Mouse (Mus musculus): ENCODE measurements around the gene Vwa8. TPM values are rescaled to one million over a fixed set of nuclear protein-coding genes. Genes with fewer than 3 reads are reported as not detected.

The Vwa8 gene
- total and polyA plus RNA-seq, 3 experiments = 12.4 to 17.5 (median 15.9) TPM

DNA sequence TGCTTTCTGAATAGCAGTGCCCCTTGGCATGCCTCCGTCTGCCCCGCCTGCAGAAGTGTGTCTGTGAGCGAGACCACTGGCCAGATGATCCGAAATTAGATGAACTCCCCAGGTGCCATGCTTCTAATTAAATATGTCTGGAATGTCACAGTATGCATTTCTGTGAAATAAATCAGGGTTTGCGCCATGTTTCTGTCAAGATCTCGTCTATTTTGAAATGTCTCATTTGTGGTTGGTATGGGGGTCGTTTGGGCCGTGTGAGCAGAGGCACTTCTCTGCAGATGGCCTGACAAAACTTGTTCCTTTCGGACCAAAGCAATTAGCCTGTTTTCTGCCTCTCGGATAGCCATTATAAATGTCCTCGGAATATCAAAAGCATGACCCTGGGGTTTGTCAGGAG, 306.1 kb downstream of the Vwa8 start:
- no peak overlapping the region for H3K4me3 ChIP-seq (replicated peaks in 1 of 3; ENCODE audit: low read depth in 2 of 3, low read length in 2 of 3, poor library complexity in 1 of 3)
- no peak overlapping the region for H3K27ac ChIP-seq (ENCODE audit: insufficient read depth, low read depth)
- H3K9me3 ChIP-seq (replicated peaks; ENCODE audit: low read length) = no peaks in the 10 kb centered on the region
- TF ChIP-seq EP300 (IDR thresholded peaks at IDR 0.05; ENCODE audit: low read length) = no peak
- TF ChIP-seq ZKSCAN1 (IDR thresholded peaks at IDR 0.05; ENCODE audit: borderline replicate concordance, low read depth, low read length) = no peak
- no peak for TF ChIP-seq TBP (conservative IDR thresholded peaks at IDR 0.05; ENCODE audit: low read depth, low read length)
- no peak for TF ChIP-seq ELF1 (IDR thresholded peaks at IDR 0.05; ENCODE audit: low read depth, low read length)
- no peak for TF ChIP-seq MAX (IDR thresholded peaks at IDR 0.05; ENCODE audit: low read length)
- TF ChIP-seq POLR2A (IDR thresholded peaks at IDR 0.05; ENCODE audit: low read depth, low read length) = no peak
- no peak for TF ChIP-seq E2F4 (IDR thresholded peaks at IDR 0.05; ENCODE audit: insufficient replicate concordance, low read depth, low read length)
- no peak for TF ChIP-seq SMC3 (IDR thresholded peaks at IDR 0.05; ENCODE audit: low read depth, low read length)
- TF ChIP-seq MXI1 (IDR thresholded peaks at IDR 0.05; ENCODE audit: low read depth, low read length) = no peak
- no peak for TF ChIP-seq POLR2AphosphoS2 (IDR thresholded peaks at IDR 0.05; ENCODE audit: low read depth, low read length)
- TF ChIP-seq HCFC1 (IDR thresholded peaks at IDR 0.05; ENCODE audit: low read depth, low read length) = no peak
- TF ChIP-seq GABPA (IDR thresholded peaks at IDR 0.05; ENCODE audit: insufficient replicate concordance, low read depth, low read length) = no peak
- TF ChIP-seq UBTF (IDR thresholded peaks at IDR 0.05; ENCODE audit: low read depth, low read length) = no peak
- H3K4me1 ChIP-seq (ENCODE audit: control insufficient read depth in 1 of 2, insufficient read depth in 2 of 2) = no peaks in the 10 kb centered on the region
- no peak overlapping the region for H3K9ac ChIP-seq (ENCODE audit: insufficient read depth, low read depth)
- no peak for DNase-seq (ENCODE audit: extremely low read depth)
- H3K79me2 ChIP-seq (replicated peaks; ENCODE audit: control insufficient read depth, extremely low read depth, insufficient read depth, poor library complexity, severe bottlenecking) = no peaks in the 10 kb centered on the region
- peaks cover 0 to 25% of the 10 kb centered on the region in 2 experiments for H3K36me3 ChIP-seq (replicated peaks in 1 of 2; ENCODE audit: control insufficient read depth in 1 of 2, insufficient read depth in 1 of 2, low read length in 1 of 2)
- no peaks in the 10 kb centered on the region for H3K27me3 ChIP-seq (replicated peaks)
- in situ Hi-C loops (cut with MboI; ENCODE audit: low pct_ligation_motif_present, low pct_unique_long_range_greater_than_20kb, low sequenced_read_pairs) (no loop called here), dilution Hi-C loops (cut with MboI; ENCODE audit: extremely low pct_ligation_motif_present, extremely low pct_unique_long_range_greater_than_20kb, low sequenced_read_pairs) (no loop called here)
- H3K4me2 ChIP-seq (ENCODE audit: insufficient read depth, low read depth, poor library complexity, severe bottlenecking) = no peak overlapping the region

DNA sequence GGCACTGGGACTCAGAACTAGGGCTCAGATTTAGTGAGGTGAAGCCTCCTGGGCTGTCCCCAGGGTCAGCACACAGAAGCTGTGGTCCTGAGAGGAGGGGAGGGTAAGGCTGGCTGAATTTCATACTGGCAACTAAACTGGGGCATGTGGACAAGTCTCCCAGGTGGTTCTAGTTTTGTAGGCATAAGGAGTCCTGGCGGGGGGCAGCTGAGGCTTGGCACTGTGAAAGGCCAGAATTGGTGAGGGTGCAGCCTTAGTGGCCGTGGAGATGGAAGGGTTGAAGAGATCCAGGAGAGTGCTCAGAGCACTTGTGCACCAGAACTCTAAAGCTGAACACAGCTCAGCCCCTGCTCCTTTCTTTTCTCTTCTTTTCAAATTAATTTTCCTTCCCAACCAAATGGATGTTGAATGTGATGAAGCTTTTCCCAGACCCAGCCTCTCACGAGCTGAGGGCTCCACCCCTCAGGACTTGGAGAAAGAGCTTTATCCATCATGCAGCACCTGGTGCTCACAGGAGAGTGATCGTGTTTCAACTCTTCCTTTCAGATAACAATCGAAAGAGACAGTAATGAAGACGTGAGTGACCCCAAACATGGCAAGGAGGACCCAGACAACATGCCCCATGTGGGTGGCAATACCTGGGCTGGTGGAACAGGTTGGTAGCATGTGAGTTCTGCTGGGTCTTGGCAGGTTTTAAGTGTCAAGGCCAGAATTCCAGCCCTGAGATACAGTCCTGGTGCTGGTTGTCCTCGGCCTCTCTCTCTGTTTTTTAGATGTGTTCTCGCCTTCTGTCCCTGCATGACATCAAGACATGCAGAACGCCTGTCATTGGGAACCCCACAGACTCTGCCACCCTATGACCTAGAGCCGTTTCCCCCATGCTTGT, 307.9 kb downstream of the Vwa8 start:
- no peak overlapping the region for H3K27ac ChIP-seq (ENCODE audit: insufficient read depth, low read depth)
- H3K9me3 ChIP-seq (replicated peaks; ENCODE audit: low read length) = no peaks in the 10 kb centered on the region
- TF ChIP-seq NELFE (IDR thresholded peaks at IDR 0.05; ENCODE audit: low read depth, low read length) = no peak
- TF ChIP-seq MAFK (IDR thresholded peaks at IDR 0.05; ENCODE audit: insufficient replicate concordance, low read length) = no peak
- in situ Hi-C loops (cut with MboI; ENCODE audit: low pct_ligation_motif_present, low pct_unique_long_range_greater_than_20kb, low sequenced_read_pairs) (no loop called here), dilution Hi-C loops (cut with MboI; ENCODE audit: extremely low pct_ligation_motif_present, extremely low pct_unique_long_range_greater_than_20kb, low sequenced_read_pairs) (no loop called here)
- no peak overlapping the region for H3K4me2 ChIP-seq (ENCODE audit: insufficient read depth, low read depth, poor library complexity, severe bottlenecking)
- H3K4me3 ChIP-seq (replicated peaks in 1 of 3; ENCODE audit: low read depth in 2 of 3, low read length in 2 of 3, poor library complexity in 1 of 3) = no peak overlapping the region
- no peak for DNase-seq (ENCODE audit: extremely low read depth)
- H3K36me3 ChIP-seq (replicated peaks in 1 of 2; ENCODE audit: control insufficient read depth in 1 of 2, insufficient read depth in 1 of 2, low read length in 1 of 2) = peaks cover 6 to 44% of the 10 kb centered on the region in 2 experiments
- H3K9ac ChIP-seq (ENCODE audit: insufficient read depth, low read depth) = no peak overlapping the region
- no peaks in the 10 kb centered on the region for H3K4me1 ChIP-seq (ENCODE audit: control insufficient read depth in 1 of 2, insufficient read depth in 2 of 2)
- H3K79me2 ChIP-seq (replicated peaks; ENCODE audit: control insufficient read depth, extremely low read depth, insufficient read depth, poor library complexity, severe bottlenecking) = no peaks in the 10 kb centered on the region
- no peaks in the 10 kb centered on the region for H3K27me3 ChIP-seq (replicated peaks)

Data from CH12.LX (cell line).